Mouse (Mus musculus): ENCODE measurements around the gene E030025P04Rik. TPM values are rescaled to one million over a fixed set of nuclear protein-coding genes. Genes with fewer than 3 reads are reported as not detected.

Gene E030025P04Rik
- polyA plus RNA-seq (2014; fragmentation: Illumina TruSeq; extraction: RNeasy Lipid Tissue Mini Kit (QIAGEN cat#74804); ENCODE audit: low read depth, low replicate concordance), result not detected

GRCm38 (mm10) chr11:109144236-109144635 is at the start of gene E030025P04Rik:
Gene E030025P04Rik (minus strand): TSS chr11:109144369.

Other genes with a start within 250 kb of the E030025P04Rik start
- 9.9 TPM for gene Axin2, start 224.0 kb downstream of the E030025P04Rik start, polyA plus RNA-seq (2014; fragmentation: Illumina TruSeq; extraction: RNeasy Lipid Tissue Mini Kit (QIAGEN cat#74804); ENCODE audit: low read depth, low replicate concordance)
- 1.9 TPM for gene Rgs9, start 153.8 kb upstream of the E030025P04Rik start, polyA plus RNA-seq (2014; fragmentation: Illumina TruSeq; extraction: RNeasy Lipid Tissue Mini Kit (QIAGEN cat#74804); ENCODE audit: low read depth, low replicate concordance)
- gene Gna13, start 218.5 kb upstream of the E030025P04Rik start, polyA plus RNA-seq (2014; fragmentation: Illumina TruSeq; extraction: RNeasy Lipid Tissue Mini Kit (QIAGEN cat#74804); ENCODE audit: low read depth, low replicate concordance), result 65.0 TPM

Data from adrenal gland, adult 10 weeks (tissue).